Mouse (Mus musculus) ES-E14 (cell line): Measurements from ENCODE around the gene Ascl1. TPM values are rescaled to one million over a fixed set of nuclear protein-coding genes. Genes with fewer than 3 reads are reported as not detected.

Source experiments
- DNase-seq: peaks from one replicate; pipeline ENCODE4 v3.0.0-alpha.2; 2013; ENCODE audit warnings: low read depth, low spot score
- H3K27ac ChIP-seq: 2 replicates; pipeline ENCODE4 v1.5.1; 2012; ENCODE audit warnings: low read depth, mild to moderate bottlenecking, low read length, moderate library complexity, mixed read lengths; ENCODE audit not compliant: poor library complexity, insufficient read depth, severe bottlenecking
- H3K36me3 ChIP-seq: 2 replicates; pipeline ENCODE4 v1.6.1; 2012; ENCODE audit warnings: mild to moderate bottlenecking, low read length, moderate library complexity, mixed read lengths; ENCODE audit not compliant: control insufficient read depth, poor library complexity, insufficient read depth, severe bottlenecking
- H3K4me1 ChIP-seq, 2 experiments: fragments of 150-350 bp in 1 of 2; sonication (generic) in 1 of 2; 2 replicates each; pipeline ENCODE4 v1.6.1; 2012; ENCODE audit warnings: low read length in 2 of 2, mild to moderate bottlenecking in 1 of 2, mixed read lengths in 1 of 2; ENCODE audit not compliant: control insufficient read depth in 2 of 2, insufficient read depth in 2 of 2, poor library complexity in 1 of 2
- H3K4me3 ChIP-seq, 2 experiments: fragments of 150-350 bp in 1 of 2; sonication (generic) in 1 of 2; 2 replicates each; pipeline ENCODE4 v1.5.1; 2012; ENCODE audit warnings: low read length in 2 of 2, low read depth in 1 of 2, mild to moderate bottlenecking in 1 of 2, mixed read lengths in 1 of 2; ENCODE audit not compliant: insufficient read depth in 1 of 2, poor library complexity in 1 of 2, severe bottlenecking in 1 of 2
- H3K9ac ChIP-seq: 2 replicates; pipeline ENCODE4 v1.6.1; 2012; ENCODE audit warnings: low read depth, mild to moderate bottlenecking, low read length, mixed read lengths; ENCODE audit not compliant: poor library complexity, insufficient read depth, severe bottlenecking
- H3K9me3 ChIP-seq: fragments of 150-350 bp; sonication (generic); 2 replicates; pipeline ENCODE4 v1.6.1; 2012; ENCODE audit warnings: low read depth, mild to moderate bottlenecking, low read length; ENCODE audit not compliant: control insufficient read depth, insufficient read depth
- CHD2 ChIP-seq: IDR thresholded peaks from 2 replicates; pipeline ENCODE4 v1.6.1; 2014; ENCODE audit warnings: mild to moderate bottlenecking, low read depth, low read length, inconsistent platforms
- HCFC1 ChIP-seq: IDR thresholded peaks from 2 replicates; pipeline ENCODE4 v1.6.1; 2012; ENCODE audit warnings: low read length, inconsistent platforms, borderline replicate concordance; ENCODE audit not compliant: insufficient read depth
- MAFK ChIP-seq: IDR thresholded peaks from 2 replicates; pipeline ENCODE4 v1.6.1; 2014; ENCODE audit warnings: mild to moderate bottlenecking, low read depth, low read length, inconsistent platforms; ENCODE audit not compliant: insufficient read depth
- ZC3H11A ChIP-seq: IDR thresholded peaks from 2 replicates; pipeline ENCODE4 v1.6.1; 2012; ENCODE audit warnings: low read depth, mild to moderate bottlenecking, inconsistent platforms, low read length, borderline replicate concordance
- ZNF384 ChIP-seq: IDR thresholded peaks from 2 replicates; pipeline ENCODE4 v1.6.1; 2012; ENCODE audit warnings: low read depth, low read length, inconsistent platforms
- in situ Hi-C, 2 experiments: fragments of 600-800 bp; cut with MboI; formaldehyde crosslinking; loops; one replicate each; pipeline ENCODE4 v1.15.1; 2025; ENCODE audit warnings: low sequenced_read_pairs in 2 of 2, inconsistent platforms in 1 of 2; ENCODE audit not compliant: unreplicated experiment in 2 of 2
- total RNA-seq: library from RNA; depleted of rRNA; stranded (reverse); fragments of 300-350 nt; gene quantifications from 2 replicates; pipeline ENCODE4 v1.2.3, GENCODE M21; 2012

Ascl1 gene
- total RNA-seq, 1 experiment, result 0.22 TPM

DNA sequence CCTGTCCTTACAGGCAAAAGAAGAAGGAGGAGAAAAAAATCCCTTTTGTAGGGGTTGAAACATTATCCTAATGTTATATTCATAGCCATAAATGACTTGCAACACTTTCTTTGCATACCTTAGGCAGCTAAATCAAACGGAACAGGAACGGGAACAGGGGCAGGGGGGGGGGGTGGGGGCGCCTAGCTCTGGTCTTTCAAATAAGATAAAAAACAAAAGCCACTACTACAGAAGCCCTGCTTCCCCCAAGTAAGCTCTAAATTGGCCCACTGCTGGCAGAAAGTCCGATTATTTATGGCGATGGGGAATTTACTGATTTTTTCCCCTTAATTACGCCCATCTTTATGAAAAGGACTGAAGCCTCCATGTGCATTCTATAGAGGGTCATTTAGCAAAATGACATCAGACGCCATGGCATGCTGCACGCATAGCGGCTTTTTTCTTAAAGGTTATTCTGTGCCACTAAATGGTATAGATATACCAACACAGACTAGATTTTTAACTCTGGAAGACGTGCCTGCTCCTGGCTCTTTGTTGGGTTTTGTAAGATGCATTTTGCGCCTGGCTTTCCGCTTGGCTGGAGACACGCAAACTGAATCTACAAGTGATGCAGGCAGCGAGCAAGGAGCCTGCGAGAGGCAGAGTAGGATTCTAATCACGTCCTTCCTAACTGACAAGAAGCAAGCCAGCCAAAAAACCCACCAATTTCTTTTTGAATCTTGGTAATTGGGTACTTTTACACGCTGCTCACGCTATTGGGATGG is 4.0 kb downstream of the Ascl1 start:
- Histone ChIP-seq H3K27ac (no peak overlapping the region), H3K4me1 (peaks cover 2 to 7% of the 10 kb centered on the region in 2 experiments; a peak in 1 of 4 replicates), H3K36me3 (no peaks in the 10 kb centered on the region), H3K9me3 (no peaks in the 10 kb centered on the region), H3K4me3 (no peak overlapping the region), H3K9ac (no peak overlapping the region)
- TF ChIP-seq ZC3H11A (no peak), ZNF384 (no peak), HCFC1 (no peak), CHD2 (no peak), MAFK (no peak)
- in situ Hi-C loops, result no loop called here
- DNase-seq, result no peak

DNA sequence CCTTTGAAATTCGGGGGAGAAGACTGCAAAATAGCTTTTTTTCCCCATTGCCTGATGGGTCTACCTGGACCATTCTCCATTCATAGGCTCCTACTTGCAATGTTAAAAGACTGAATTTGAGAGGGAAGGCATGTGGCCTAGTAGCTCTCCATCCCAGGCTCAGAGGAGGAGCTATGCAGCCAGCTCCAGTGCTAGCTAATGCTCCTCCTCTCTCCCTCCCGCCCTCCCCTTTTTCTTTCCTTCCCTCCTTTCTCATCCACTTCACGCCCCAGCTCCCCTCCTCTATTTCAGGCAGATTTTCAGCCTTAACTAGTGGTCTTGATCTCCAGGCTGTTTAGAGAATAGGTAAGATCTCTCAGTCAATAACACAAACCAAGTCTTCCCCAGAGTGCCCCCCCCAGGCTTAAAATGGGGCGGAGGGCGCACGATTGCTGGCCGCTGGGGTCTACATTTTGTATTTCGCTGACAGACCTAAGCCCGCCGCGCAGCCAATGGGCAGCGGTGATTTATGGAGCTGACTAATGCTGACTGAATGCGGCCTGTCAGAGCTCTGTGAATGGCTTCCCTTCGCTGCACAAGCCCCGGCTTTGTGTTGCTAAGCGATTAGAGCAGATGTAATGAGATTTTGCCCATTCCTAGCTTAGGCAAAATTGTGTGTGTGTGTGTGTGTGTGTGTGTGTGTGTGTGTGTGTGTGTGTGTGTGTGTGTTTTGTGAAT is 4.9 kb downstream of the Ascl1 start:
- no peak for DNase-seq
- no peaks in the 10 kb centered on the region for H3K36me3 ChIP-seq
- TF ChIP-seq MAFK (peak; percentile 45; the same call in 1 of the 2 replicates), ZNF384 (no peak)
- no peak overlapping the region for H3K9ac ChIP-seq
- no peak overlapping the region for H3K27ac ChIP-seq
- in situ Hi-C loops, result no loop called here
- H3K4me1 ChIP-seq, result peaks cover 2 to 7% of the 10 kb centered on the region in 2 experiments; a peak in 1 of 4 replicates
- no peaks in the 10 kb centered on the region for H3K9me3 ChIP-seq
- H3K4me3 ChIP-seq, result no peak overlapping the region

DNA sequence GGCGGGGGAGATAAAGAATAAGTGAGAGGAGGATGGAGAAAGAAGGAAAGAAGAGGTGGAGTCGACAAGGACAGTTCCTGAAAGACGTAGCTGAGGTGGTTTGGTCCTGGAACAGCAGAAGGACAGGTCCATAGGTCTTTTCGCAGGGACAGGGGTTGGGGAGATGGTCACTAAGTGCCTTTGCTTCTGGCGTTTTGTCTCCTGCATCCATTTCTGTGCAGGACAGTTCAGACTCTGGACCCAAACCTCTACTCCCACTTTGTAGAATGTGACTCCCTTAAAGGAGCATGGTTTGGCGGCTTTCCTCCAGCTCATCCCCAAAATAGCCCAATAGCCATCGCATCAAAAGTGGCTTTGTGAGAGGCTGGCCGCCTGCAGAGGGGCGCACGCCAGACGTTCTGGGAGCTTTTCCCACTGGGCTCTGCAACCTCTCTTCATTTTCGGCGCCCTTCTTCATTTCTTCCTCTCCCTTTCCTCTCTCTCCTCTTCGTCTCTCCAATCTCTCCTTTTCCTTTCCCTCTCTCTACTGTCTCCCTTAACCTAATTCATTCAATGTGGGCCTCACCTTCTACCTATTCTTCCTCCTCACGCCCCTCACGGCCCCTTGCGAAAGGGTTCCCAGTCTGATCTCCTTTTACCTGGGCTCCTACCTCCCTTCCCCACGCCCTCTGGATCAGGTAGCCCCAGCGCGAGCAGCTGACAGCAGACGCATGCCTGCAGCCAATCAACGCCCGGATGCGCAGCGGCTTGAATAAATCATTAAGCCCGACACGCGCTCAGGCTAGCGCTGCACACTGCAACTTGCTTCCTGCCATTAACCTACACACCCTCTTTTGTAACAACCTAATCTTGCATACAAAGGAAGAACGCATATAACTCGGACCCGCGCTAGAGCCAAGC is 7.5 kb downstream of the Ascl1 start:
- in situ Hi-C loops, result no loop called here
- Histone ChIP-seq H3K4me1 (peaks cover 2 to 7% of the 10 kb centered on the region in 2 experiments; a peak in 1 of 4 replicates), H3K4me3 (no peak overlapping the region), H3K9me3 (no peaks in the 10 kb centered on the region), H3K27ac (no peak overlapping the region), H3K9ac (no peak overlapping the region), H3K36me3 (no peaks in the 10 kb centered on the region)
- TF ChIP-seq HCFC1, result no peak
- 0 out of 2 replicates have a peak, but pooled peaks have one; percentile 45 for TF ChIP-seq MAFK
- no peak for DNase-seq

- TF ChIP-seq CHD2 (no peak), ZC3H11A (no peak), HCFC1 (no peak), ZNF384 (no peak), MAFK (no peak)
- H3K9ac ChIP-seq, result no peak overlapping the region
- H3K4me3 ChIP-seq, result no peak overlapping the region
- in situ Hi-C loops, result no loop called here
- peaks cover 2 to 7% of the 10 kb centered on the region in 2 experiments; a peak in 1 of 4 replicates for H3K4me1 ChIP-seq
- no peak overlapping the region for H3K27ac ChIP-seq
- DNase-seq, result no peak
- no peaks in the 10 kb centered on the region for H3K9me3 ChIP-seq
- no peaks in the 10 kb centered on the region for H3K36me3 ChIP-seq
These were observed 8.4 kb downstream of the Ascl1 start for GRCm38 (mm10) chr10:87484831-87485720.
